Mouse (Mus musculus): ENCODE measurements at regions not wholly inside any gene's neighbourhood (a gene's known extent, or its start where the extent isn't known, plus 50 kb on each side); places are given as distances from the start of the nearest gene placed in this dataset.

DNA sequence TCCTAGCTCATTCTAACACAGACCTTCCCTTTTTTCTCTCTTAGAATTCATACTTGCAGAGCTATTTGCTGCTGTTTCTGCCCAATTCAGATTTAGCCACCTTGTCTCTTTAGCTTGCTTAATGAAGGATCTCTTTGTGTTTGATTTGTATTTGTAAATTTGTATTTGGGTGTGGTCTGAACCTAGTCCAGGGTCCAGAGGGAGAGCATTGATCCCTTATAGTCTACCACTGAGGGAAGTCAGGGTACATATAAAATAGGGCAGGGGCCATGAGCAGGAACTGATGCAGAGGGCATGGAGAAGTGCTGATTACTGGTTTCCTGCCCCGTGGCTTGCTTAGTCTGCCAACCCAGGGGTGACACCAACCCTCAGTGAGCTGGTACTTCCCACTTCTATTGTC is 508.7 kb downstream of the Tm4sf1 start:
- no peak for DNase-seq (ENCODE audit: low read depth, low spot score)

DNA sequence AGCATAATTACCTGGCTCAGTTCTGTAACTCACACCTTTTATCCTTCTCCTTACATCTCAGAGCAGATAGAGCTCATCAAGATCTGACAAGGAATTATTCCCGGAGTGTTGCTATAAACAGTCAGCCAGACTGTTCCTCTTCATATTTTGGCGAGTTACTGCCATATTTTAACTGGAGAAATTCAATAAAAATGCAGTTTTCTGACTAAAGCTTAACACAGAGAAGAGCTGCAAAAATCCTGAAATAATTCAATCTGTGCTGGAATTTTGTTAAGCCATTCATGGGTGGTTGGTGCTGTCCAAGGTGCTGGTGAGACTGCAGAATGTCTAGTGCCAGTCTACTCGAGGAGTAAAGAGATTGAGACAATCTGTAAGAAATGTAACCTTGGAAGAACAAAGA is 512.6 kb downstream of the Tm4sf1 start:
- peak; percentile 39 for DNase-seq (ENCODE audit: low read depth, low spot score)

GRCm38 (mm10) chr3:56773920-56774319 is 527.9 kb downstream of the Tm4sf1 start:
- DNase-seq (ENCODE audit: low read depth, low spot score) = no peak

- no peak for DNase-seq (ENCODE audit: low read depth, low spot score)
Measured at GRCm38 (mm10) chr3:56770225-56770624, 531.6 kb downstream of the Tm4sf1 start.

GRCm38 (mm10) chr3:56767133-56767532 is 534.7 kb downstream of the Tm4sf1 start:
- DNase-seq (ENCODE audit: low read depth, low spot score) = no peak

GRCm38 (mm10) chr3:56764336-56764735 is 537.5 kb downstream of the Tm4sf1 start:
- no peak for DNase-seq (ENCODE audit: low read depth, low spot score)

GRCm38 (mm10) chr3:56763896-56764295 is 537.9 kb downstream of the Tm4sf1 start:
- no peak for DNase-seq (ENCODE audit: low read depth, low spot score)

- DNase-seq (ENCODE audit: low read depth, low spot score) = peak; percentile 47
Measured at GRCm38 (mm10) chr3:56753654-56754053, 548.1 kb downstream of the Tm4sf1 start.

DNA sequence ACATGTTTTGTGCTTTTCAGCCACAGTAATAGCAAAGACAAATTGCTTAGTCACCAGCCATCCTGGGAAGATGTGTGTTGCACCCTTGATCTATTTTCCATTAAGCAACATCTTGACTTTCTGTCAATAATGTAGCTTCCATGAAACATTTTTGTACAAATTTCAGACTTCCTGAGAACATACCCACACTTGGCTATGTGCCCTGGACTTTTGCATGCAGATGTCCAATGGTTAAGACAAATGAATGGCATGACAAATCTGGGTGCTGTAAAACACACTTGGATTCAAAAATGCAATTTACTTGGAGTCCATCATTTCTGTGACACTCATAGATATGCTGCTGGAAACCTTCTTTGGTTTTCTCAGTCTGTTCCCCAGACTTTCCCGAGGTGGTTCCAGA is 549.9 kb downstream of the Tm4sf1 start:
- no peak for DNase-seq (ENCODE audit: low read depth, low spot score)

DNA sequence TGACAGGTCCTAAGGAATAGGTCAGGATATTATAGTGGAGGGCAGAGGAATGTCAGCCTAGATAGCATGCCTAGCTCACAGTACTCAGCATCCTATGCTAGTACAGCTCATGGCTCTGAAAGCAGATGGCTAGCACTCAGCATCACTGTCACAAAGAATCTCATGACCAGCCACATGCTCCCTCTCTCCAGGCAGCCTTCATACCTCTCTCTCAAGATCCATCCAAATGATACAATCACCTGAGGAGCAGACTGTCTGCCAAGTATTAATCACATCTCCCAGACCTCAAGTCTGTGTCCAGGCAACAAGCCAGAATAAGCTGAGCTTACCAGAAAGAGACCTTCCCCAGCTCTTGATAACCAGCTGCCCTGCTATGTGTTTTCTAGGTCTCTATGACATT is 557.4 kb upstream of the Nbea start:
- no peak for DNase-seq (ENCODE audit: low read depth, low spot score)

DNA sequence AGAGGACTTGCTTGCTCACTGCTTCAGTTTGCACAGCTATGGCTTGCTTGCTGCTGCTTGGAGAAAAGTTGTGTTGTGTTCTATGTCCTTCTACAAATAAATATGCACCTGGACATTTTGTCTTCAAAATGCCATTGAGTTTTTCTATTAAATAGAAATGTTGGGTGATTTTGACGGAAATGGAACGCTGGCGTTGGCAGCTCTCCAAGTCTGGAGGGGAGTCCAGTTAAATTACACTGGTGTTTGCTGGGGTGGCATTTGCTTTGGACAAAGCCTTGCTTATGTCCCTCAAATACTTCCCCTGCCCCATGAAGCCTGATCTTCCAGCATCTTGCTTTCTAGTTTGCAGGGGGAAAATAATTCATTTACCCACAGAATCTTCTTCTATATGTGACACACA is 556.0 kb upstream of the Nbea start:
- no peak for DNase-seq (ENCODE audit: low read depth, low spot score)

DNA sequence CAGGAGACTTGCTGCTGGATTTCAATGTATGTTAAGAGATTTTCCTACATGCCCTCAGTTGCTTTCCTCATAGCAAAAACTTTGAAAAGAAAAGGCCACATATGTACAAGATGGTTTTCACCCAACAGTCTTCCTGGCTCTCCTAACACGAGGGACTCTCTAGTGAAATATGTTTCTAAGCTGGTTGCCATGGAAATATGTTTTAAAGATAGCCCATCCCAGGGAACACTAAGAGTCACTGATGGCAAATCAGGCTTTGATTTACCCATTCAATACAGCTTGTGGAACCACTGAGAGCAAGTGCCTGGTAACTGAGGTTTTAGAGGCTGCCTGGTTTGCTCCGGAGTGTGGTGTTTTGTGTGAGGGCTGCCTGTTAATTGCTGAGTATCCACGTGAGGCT is 547.3 kb upstream of the Nbea start:
- no peak for DNase-seq (ENCODE audit: low read depth, low spot score)

- peak; percentile 79 for DNase-seq (ENCODE audit: low read depth, low spot score)
Measured at GRCm38 (mm10) chr3:56724991-56725390, 541.5 kb upstream of the Nbea start.

- no peak for DNase-seq (ENCODE audit: low read depth, low spot score)
Measured at GRCm38 (mm10) chr3:56708260-56708659, 524.8 kb upstream of the Nbea start.

DNA sequence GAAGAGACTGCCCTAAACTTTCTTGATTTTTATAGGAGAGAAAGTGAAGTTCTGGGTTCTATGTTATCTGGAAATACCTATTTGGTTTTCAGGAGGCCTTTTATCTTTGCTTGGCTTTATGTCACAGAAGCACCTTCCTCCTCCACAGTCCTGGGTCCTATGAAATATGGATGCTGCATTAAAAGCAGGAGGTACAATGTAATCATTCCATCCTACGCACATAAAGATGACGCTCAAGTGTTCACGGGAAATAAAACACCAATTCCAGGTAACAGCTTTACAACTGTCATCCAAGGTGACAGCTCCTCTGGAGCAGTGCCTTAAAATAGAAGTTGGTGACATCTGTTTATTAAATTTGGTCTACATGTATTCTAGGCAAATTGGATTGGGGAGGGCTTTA is 523.8 kb upstream of the Nbea start:
- no peak for DNase-seq (ENCODE audit: low read depth, low spot score)

GRCm38 (mm10) chr3:56706038-56706437 is 522.5 kb upstream of the Nbea start:
- no peak for DNase-seq (ENCODE audit: low read depth, low spot score)

- no peak for DNase-seq (ENCODE audit: low read depth, low spot score)
Measured at GRCm38 (mm10) chr3:56698941-56699340, 515.4 kb upstream of the Nbea start.

DNA sequence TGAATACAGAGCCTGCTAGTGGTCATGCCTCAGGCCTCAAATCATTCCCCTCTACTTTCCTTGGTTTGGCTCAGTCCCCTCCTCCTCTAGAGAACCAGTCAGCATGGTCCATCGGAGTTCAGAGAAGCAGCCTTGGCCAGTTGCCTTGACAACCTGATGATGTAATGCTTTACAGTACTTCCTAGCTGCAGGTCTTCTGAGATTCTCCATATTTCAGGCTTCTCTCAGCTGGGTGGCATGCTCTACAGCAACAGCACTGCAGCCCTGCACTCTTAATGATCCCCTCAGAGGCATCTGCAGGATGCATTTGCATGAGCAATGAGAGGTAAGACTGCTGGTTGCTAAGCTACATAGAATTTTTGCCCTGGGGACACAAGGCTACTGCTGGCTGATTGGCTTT is 514.7 kb upstream of the Nbea start:
- peak; percentile 16 for DNase-seq (ENCODE audit: low read depth, low spot score)

GRCm38 (mm10) chr3:56681031-56681430 is 497.5 kb upstream of the Nbea start:
- no peak for DNase-seq (ENCODE audit: low read depth, low spot score)

- no peak for DNase-seq (ENCODE audit: low read depth, low spot score)
Measured at GRCm38 (mm10) chr3:56668829-56669228, 485.3 kb upstream of the Nbea start.

GRCm38 (mm10) chr3:56660594-56660993 is 477.1 kb upstream of the Nbea start:
- DNase-seq (ENCODE audit: low read depth, low spot score) = no peak

GRCm38 (mm10) chr3:56647313-56647712 is 463.8 kb upstream of the Nbea start:
- DNase-seq (ENCODE audit: low read depth, low spot score) = no peak
